Mouse (Mus musculus): ENCODE data around the gene Por.

The Por gene

DNA sequence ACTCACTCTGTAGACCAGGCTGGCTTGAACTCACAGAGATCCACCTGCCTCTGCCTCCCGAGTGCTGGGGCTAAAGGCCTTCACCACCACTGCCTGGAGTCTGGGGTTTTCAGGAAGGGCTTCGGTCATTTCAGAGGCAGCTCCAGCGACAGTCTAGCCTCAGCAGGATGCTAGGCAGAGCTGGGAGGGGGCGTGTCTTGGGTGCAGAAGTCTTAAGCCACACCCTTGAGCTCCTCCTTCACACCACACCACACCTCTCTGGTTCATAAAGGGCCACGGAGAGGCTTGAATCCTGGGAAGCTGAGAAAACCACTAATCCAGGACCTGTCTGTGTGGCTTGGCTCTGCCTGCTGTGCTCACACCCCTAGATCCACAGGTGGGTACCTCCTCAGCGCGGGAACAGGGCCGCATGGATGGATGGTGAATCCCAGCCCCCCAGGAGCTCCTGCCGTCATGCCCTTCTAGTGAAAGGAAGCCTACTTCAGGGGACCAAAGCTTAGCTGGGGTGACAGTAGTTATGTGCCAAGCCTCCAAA, at the start of gene Por:
TSS of gene Por (plus strand) at position 293 of the 535 bp plus-strand sequence.
- no peak for DNase-seq (ENCODE audit: low spot score in 2 of 2)

DNA sequence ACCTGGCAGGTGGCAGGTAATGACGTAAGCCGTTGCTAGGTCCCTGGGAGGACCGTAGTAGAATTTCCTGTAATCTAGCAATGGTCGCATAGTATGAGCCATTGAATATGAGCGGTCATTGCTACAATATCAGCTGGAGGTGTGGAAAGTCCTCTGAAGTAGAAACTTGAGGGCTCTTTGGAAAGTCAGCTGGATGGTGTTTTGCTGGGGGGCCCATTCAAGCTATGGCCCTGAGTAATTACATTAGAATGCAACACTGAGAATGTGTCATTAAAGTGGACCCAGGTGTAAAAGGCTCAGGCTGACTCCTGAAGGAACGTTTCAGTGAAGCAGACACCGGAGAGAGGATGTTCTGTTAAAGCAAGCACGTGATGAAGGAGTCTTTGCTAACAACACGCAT, 49.3 kb upstream of the Por start:
- DNase-seq (ENCODE audit: low spot score in 2 of 2) = no peak

DNA sequence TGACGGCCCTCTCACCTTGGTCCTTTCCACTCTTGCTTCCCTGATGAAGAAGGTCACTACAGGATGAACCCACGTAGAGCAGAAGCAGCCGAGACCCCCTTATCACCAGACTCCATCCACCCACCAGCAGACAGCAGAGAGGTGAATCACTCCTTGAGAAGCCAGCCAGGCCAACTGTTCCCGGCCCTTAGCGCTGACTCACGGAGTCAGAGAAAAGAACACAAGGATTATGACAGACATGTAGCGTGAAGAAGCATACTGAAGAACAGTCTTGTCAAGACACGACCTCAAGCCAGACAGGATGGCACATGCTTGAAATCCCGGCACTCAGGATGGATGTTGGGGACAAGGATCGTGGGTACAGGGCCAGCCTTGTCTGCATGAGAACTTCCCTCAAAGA, 48.1 kb upstream of the Por start:
- DNase-seq (ENCODE audit: low spot score in 2 of 2) = no peak

DNA sequence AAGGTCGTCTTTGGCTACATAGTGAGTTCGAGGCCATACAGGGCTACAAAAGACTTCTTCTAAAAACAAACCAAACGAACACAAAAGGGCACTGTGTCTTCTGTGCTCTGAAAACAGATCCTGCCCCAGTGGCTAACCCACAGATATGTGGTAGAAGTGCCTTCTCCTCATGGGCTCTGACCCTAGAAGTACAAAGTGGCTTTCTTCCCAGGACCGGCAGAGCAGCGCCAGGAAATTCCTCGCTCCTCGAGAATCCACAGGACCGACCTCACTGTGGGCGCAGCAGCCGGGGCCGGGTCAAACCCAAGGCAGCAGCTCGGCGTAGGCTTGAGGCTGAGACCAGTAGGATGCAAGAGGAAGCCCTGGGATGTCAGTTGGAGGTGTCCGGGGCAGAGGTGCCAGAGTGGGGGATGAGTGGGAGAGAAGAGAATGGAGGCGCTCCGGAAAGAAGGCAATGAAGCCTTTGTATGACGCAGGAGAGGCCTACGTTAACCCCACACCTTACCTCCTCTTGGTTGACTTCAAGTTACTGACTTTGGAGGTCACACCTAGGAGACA, 46.7 kb upstream of the Por start:
- no peak for DNase-seq (ENCODE audit: low spot score in 2 of 2)

DNA sequence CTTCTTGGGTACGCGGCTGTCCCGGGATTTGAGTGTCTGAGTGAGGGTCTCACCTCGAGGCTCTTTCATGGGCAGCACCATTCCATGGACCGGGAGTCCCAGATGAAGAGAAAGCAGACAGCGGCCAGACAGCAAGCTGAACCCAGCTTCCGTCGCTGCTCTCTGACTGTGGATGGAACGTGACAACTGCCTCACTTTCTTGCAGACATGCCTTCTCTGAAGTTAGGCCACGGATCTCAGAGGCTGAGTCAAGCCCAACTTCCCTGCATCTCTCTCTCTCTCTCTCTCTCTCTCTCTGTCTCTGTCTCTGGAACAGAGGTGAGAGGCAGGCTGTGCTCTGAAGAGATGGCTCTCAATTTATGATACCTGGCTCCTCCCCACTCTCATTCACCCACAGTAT, 40.9 kb upstream of the Por start:
- DNase-seq (ENCODE audit: low spot score in 2 of 2) = peak in 1 of 2 experiments; percentile 9

DNA sequence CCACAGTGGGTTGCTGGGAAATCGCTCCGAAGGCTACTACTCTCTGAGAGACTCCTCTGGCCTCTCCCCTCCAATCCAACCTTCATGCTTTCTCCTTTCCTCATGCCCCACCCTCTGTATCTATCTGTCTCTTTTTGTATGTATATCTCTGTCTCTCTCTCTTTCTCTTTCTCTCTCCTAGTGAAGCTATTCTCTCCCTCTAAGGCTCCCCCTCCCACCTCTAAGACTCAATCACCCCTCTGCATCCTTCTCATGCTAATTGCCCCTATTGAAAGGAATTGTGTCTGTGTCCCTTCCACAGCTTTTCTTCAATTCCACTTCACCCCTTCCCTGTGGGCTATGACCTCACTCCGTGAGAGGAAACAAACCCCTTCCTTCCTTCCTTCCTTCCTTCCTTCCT, 40.4 kb upstream of the Por start:
- no peak for DNase-seq (ENCODE audit: low spot score in 2 of 2)

DNA sequence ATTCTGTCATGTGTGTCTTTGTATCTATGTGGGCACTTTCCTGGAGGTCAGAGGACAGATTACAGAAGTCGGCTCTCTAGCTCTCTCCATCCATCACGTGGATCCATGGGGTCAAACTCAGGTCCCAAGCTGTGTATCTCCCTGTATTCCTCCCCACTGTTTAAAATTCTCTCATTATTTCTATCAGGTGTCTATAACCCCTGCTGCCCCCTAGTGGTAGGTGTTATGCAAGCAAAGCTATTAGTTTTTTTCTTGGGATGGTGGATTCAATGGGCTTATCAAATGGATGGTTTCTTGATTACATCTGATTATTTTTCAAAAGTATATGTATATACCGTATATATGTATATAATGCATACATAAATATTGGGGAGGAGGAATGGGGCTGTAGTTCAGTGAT, 39.2 kb upstream of the Por start:
- DNase-seq (ENCODE audit: low spot score in 2 of 2) = peak in 1 of 2 experiments; percentile 61

DNA sequence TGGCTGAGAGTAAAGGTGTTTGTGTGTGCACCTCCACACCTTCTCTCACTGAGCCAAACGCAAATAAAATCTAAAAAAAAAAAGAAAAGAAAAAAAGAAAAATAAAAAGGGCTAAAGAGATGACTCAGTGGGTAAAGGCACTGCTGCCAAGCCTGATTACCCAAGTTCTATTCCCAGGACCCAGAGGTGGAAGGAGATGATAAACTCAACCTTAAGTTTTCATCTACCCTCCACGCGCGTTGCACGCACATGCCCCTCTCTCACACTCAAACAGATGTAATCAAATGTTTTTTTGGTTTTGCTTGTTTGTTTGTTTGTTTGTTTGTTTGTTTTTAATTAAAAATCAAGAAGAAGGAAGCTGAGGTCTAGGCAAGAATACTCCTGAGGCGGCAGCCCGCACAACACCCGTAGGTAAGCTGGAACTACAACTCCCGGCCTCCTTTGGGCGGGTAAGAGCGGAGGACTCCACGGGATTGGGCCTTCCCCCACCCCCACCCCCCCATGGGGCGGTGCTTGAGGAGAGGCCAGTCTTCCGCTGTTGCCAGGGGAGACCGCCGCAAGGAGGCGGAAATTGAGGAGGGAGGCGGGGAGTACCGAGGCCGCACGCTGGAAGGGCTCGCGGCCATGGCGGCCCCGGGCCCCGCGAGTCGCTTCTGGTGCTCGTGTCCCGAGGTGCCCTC, 37.6 kb upstream of the Por start, which contains the start of gene Rhbdd2:
TSS of gene Rhbdd2 (plus strand) at position 502 of the 680 bp plus-strand sequence.
- peak; percentile 94 to 98 for DNase-seq (ENCODE audit: low spot score in 2 of 2)

DNA sequence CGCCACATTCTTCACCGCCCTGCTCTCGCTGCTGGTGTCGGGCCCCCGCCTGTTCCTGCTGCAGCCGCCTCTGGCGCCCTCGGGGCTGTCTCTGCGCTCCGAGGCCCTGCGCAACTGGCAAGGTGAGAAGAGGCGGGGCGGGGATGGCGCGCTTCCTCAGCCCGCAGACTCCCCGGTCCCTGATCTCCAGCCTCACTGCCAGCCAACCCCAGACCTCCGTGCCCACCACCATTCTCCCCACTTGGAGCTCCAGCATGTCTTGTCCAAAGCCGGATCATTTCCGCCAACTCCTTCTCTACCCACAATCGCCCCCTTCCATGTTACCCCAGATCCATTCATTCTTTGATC, 37.1 kb upstream of the Por start:
- no peak for DNase-seq (ENCODE audit: low spot score in 2 of 2)

DNA sequence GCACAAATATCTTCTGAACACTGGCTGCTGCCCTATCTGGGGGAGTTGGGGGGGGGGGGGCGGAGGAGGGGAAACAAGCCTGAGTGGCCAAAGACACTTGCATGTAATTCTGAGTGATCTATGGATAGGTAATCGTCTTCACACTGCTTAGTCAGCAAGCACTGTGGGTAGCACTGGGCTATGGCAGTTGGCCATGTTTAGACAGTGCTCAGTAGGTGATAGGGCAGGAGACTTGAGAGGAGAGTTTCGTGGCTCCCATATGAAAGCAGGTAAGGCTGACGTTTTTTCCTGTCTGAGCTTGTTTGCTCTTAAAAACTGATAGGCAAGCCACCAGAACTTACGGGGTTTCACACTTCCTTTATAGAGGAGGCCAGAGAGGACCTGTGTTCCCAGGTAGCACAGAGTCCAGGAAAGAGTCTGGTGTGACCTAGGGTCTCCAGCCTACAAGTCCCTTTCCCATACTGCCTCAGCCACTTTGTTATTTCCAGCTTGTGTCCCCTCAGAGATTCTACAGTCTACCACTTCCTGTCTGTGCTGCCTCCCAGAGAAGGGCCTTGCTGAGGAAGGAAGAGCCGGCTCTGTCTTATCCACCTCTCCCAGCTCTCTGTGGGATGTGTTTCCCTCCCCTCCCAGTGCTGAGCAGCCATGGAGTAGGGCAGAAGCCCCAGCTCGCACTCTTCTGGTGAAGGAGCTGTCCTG, 29.9 kb upstream of the Por start:
- DNase-seq (ENCODE audit: low spot score in 2 of 2) = peak in 1 of 2 experiments; percentile 14

DNA sequence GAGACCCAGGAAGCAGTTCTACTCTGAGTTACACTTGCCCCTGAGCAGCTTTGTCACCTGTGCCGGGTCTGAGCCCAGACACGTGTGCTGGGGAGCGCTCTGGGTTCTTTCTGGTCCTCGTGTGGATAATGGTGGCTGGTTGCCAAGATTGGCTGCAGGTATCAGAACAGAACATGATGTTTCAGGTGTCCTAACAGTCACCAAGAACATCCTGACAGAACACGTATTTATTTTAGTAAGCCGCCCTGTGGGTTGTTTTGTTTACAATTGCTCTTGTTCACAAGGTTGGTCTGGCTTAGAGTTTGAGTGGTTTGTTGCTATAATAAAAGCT, 29.4 kb upstream of the Por start:
- no peak for DNase-seq (ENCODE audit: low spot score in 2 of 2)

DNA sequence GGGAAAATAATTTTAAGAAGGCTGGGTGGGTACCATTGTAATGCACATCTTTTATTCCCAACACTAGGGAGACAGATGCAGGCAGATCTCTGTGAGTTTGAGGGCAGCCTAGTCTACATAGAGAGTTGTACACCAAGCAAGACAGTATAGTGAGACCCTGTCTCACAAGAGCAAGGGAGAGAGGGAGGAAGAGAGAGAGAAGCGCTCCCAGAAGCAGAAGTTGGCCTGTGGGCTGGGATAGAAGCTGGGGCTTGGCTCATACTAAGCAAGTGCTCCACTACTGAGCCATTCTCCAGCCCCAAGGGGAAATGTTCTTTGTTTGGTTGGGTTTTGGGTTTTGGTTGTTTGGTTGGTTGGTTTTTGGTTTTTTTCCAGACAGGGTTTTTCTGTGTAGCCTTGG, 28.8 kb upstream of the Por start:
- no peak for DNase-seq (ENCODE audit: low spot score in 2 of 2)

DNA sequence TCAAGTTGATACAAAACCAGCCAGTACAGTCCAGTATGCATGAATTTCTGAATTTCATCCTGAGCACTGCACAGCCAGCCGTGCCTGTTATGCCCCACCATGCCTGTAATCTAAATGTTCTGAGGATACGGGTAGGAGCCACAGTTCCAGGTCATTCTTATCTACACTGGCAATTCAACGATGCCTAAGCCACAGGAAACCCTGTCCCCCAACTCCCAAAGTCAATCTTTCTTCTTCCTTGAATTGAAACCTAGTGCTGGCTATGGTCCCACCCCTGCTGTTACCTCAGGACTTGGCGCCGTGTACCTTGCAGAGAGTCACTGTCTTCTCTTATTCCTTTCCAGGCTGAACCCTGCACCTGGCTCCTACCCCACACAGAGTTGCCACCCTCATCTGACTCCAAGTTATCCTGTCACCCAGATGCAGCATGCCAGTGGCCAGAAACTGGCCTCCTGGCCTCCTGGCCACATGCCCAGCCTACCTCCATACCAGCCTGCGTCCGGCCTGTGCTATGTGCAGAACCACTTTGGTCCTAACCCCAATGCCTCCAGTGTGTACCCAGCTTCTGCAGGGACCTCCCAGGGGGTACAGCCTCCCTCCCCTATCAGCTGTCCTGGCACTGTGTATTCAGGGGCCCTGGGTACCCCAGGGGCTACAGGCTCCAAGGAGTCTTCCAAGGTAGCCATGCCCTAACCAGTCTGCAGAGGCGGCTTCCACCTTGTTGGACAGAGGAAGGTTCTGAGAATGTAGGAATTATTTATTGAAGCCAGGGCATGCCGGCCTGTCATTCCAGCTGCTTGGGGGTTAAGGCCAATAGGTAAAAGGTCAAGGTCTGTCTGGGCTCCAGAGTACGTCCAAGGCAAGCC, 26.9 kb upstream of the Por start:
- DNase-seq (ENCODE audit: low spot score in 2 of 2) = no peak

DNA sequence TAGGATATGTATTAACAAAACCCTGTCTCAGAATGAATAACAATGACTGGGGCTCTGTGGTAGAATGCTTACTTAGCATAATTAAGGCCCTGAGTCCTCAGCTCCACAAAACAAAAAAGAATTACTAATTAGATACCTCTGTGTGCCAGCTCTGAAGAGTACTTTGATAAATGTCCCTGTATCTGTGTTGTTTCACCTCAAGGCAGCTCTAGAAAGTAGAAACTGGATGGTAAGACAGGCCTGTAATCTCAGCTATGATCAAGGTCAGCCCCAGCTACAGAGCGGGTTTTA, 26.3 kb upstream of the Por start:
- DNase-seq (ENCODE audit: low spot score in 2 of 2) = no peak

DNA sequence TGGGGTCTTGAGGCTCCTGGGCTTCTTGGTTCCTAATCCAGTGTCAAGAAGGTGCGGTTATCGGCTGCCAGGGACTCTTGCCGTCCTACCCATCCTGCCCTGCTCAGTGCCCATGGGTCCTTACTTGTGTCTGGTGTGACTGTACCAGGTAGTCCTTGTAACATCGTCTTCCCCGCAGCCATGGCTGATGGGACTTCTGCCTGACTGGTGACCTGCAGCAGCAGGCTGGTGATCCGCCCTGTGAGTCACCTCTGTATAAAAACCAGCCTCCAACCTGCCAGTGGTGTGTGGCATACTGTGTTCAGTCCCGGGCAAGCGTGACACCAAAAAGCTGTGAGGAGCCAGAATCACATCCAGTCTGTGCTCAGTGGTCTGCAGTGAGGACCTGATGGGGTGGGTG, 26.0 kb upstream of the Por start:
- no peak for DNase-seq (ENCODE audit: low spot score in 2 of 2)

DNA sequence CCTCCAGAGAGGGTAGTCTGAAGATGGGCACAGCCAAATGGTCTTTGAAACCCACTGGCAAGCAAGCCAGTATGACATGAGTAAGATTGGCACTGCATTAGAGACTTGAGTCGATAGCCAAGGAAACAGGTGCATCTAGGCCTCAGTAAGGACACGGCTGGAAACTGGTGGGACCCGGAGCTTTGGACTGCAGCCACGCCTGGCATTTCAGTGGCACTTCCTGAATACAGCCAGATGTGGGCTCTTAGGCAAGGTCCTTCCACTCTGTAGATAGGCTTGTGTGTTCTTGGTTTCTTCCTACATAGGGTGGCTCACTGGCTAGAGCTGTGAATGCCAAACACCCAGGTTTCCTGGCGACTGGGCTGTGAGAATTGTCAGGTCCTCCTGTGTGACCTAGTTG, 24.5 kb upstream of the Por start:
- no peak for DNase-seq (ENCODE audit: low spot score in 2 of 2)

DNA sequence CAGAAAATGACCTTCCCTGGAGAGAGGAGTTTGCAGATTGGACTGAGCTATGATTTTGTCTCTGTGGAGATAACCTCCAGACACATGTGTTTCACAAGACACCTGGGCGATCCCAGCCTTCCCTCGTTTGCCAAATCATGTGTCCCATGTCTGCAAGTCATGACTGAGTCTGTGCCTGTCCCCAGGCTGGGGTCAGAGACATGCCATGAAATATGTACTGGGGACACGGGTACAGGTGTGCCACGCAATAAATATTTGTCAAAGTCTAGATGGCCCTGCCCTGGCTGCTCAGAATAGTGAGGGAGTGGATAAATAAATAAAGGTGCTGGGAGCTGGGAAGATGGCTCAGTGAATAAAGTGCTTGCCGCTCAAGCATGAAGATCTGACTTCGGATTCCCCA, 23.8 kb upstream of the Por start:
- no peak for DNase-seq (ENCODE audit: low spot score in 2 of 2)

DNA sequence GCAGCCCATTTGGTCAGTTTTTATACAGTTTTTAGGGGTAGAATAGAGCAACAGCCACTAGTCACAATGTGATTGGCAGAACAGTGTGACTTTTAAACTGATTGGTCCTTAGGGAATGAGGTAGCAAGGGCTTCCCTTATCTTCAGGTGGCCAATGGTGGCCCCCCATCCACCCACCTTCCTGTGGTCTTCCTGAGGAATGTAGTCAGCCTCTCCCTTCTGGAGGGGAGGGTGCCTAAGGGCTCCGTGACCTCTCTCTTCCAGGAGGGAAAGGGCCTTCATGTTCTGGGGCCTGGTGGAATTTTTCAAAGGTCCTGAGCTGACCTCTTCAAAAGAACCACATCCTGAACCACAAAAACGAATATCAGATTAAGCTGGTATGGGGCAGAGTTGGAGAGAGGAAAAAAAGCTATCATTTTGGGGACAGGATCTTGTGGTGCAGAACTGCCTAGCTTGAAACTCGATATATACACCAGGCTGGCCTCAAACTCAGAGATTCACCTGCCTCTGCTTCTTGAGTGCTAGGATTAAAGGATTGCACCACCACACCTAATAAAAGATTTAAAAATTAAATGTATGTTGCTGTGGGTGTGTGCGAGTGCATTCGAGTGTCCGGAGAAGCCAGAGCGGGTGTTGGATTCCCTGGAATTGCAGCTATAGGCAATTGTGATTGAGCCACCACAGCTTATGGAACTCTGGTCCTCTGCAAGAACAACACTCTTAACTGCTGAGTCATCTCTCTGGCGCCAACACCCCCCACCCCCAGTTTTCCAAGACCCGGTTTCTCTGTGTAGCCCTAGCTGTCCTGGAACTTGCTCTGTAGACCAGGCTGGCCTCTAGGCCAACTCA, 21.1 kb upstream of the Por start:
- no peak for DNase-seq (ENCODE audit: low spot score in 2 of 2)

DNA sequence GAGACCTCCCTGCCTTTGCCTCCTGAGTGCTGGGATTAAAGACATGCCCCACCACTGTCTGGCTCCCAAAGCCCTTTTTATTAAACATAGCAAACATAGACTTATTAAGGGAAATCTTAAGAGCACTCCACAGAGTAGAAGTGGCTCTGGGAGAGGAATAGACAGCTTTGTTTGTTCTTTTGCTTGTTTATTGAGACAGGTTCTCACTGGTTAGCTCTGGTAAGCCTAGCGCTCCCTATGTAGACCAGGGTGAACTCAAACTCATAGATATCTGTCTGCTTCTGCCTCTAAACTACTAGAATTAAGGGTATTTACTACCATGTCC, 20.6 kb upstream of the Por start:
- no peak for DNase-seq (ENCODE audit: low spot score in 2 of 2)

DNA sequence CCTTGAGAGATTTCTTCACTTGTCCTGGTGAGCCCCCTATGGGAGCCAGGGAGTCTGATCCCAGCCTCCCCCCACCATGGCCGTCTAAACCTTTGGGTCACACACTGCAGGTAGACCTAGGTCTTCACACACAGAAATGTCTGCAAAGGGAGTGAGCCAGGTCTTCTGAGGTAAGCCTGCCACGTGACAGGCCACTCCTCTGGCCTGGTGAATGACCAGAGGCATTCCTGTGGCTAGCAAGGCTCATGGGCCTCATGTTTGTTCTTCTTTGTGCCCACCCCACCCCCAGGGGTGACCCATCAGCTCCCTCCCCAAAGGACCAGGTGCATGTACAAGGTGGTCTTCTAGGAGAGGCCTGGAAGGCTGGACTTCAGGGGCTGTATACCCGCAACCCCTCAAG, 18.3 kb upstream of the Por start:
- no peak for DNase-seq (ENCODE audit: low spot score in 2 of 2)

DNA sequence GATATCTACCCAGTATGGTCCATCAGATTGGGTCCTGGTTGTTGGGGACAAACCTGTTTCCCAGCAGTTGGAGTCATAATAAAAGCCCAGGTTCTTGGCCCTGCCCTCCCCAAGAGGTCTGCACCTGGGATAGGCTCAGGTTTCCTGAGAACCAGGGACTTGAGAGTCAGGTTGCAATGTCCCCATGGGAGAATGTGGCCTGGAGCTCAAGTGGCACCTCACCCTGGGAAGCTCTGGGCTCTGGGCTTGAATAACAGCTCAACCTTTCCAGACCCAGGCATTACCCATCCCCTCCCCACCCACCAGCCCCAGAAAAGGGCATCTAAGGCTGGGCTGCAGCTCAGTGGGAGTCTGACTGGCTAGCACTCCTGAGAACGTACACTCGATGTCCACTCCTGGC, 16.6 kb upstream of the Por start:
- no peak for DNase-seq (ENCODE audit: low spot score in 2 of 2)

DNA sequence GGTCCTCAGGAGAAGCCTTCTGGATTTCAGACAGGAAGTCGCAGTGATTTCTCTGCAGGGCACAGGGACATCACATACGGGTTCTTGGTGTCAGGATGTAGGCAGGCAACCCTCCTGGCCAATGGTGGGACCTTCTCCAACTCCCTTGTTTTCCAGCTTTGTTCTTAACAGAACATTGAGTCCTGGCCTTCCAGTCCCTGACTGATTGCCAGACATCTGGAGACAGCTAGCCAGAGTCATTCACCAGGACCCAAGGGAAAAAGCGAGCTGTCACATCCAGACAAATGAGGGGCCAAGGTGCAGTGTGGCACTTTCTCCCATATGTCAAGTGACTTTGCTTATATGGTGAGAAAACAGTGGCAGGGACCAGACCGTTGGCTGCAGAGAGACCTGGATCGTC, 13.8 kb upstream of the Por start:
- DNase-seq (ENCODE audit: low spot score in 2 of 2) = no peak
